Comparison of ENCODE assay signal across 9 mouse cellular contexts in genomic region chr3:70035593-70035992, GRCm38 (mm10). TPM values are rescaled to one million over a fixed set of nuclear protein-coding genes. Genes with fewer than 3 reads are reported as not detected.
DNase-seq lines count a peak whose midpoint lies in the region.
"Had no signal": no experiment of that assay in that cellular context is flagged by ENCODE, and none has a peak within 500 bp of the region (broad histone marks: within the 10 kb centered on the region; RNA-seq: fewer than 3 reads in every experiment).

No protein-coding gene starts in this region.

- DNase-seq in cerebellum, adult 9-10 months: peak; percentile 9
- no peak for DNase-seq in cerebellum, adult 11-12 months
- peak; percentile 57 for DNase-seq in 3T3-L1 (ENCODE audit: low read depth, low spot score)
- DNase-seq in embryo, embryonic 11 days: peak; percentile 35
- DNase-seq in left cerebral cortex, adult 11 months (ENCODE audit: low spot score): peak; percentile 33
- no peak for DNase-seq in neural tube, embryonic 10.5 days (ENCODE audit: extremely low spot score, low spot score)
- DNase-seq in heart, postnatal 25 days (ENCODE audit: low spot score): no peak
- DNase-seq in heart, postnatal 14 days: no peak

- intact Hi-C loops in heart, postnatal 25 days (cut with DNase I): no loop called here
- intact Hi-C loops in heart, postnatal 14 days (cut with DNase I): no loop called here

RNA-seq across cellular contexts. Expression of gene Otol1, which starts 28.2 kb away (rescaled TPM):
- not detected for total RNA-seq in heart, postnatal 25 days (2021)
- not detected for total RNA-seq in heart, postnatal 14 days (2021)
- total RNA-seq: heart, postnatal 10 days had no signal

Comparison
In these comparisons a context has a peak if more than half of its experiments do, and no peak if none do; other contexts are left out.
1. DNase-seq: peak in cerebellum, adult 9-10 months (single experiment), 3T3-L1 (single experiment), embryo, embryonic 11 days (single experiment) and left cerebral cortex, adult 11 months (single experiment); none in cerebellum, adult 11-12 months (single experiment), neural tube, embryonic 10.5 days (single experiment), heart, postnatal 25 days (single experiment) and heart, postnatal 14 days (0 of 2).